Mouse (Mus musculus) kidney, postnatal 4 days (tissue): ENCODE results near the gene Ing2.

Experiments used
- DNase-seq, 2 experiments: peaks; one replicate each; pipeline ENCODE4 v3.0.0; 2021; ENCODE audit warnings: mixed read lengths in 2 of 2

The Ing2 gene

DNA sequence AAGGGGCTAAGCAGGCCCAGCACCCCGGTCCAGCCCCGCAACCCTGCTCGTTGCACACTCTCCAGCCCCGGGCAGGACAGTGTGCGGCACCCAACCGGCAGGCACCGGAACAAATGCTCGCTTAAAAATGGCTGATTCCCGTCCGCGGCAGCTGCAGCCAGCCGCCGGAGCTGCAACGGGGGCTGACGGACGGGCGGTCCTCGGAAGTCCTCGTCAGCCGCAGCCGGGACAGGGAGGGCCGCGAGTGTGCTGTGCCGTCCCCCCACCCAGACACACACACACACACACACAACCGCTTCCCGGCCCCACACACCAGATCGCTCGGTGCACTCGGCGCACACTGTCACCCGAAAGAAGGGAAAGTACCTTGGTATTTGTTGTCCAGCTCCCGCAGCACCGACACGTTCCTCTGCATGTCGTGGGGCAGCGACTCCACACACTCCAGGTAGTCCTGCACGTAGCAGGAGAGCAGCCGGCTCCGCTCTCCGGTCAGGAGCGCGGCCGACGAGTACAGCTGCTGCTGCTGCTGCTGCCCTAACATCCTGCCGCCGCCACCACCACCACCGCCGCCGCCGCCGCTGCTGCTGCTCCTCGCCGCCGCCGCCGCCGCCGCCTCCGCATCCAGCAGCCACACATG, 1.1 kb downstream of the Ing2 start:
- no peak for DNase-seq

DNA sequence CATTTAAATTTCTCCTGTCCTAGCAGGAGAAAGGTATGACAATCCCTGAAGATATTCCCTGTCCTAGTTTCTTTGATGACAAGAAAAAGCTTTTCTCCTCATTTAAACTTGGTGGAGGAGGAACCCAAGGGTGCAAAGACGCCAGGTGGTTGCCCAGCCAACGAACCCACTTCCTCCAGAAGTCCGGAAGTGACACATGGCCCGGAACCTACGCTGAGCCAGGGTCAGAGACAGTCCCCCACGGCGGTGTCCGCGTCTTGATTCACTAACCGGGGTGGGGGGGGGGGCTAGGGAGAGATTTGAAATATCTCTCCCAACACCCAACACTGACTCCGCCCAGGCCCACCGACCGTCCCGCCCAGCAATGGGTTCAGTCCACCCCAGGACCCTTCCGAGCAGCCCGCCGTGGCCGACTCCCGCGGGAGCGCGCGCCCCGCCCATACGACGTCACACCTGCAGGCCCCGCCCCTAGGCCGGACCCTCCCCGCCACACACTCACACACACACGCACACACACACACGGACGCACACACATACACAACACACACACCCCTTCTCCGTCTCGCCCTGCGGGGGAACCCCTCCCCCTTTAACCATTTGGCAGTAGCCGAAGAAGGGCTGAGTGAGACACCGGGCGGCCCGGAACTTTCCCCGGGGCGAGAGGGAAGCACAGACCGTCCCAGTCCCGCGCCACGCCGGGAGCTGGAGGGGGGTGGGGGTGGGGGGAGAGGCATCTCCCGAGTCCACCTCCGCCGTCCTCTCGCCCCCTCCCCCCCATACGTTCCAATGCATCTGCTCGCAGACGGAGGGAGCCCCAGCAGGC, 1.8 kb downstream of the Ing2 start:
- peak; percentile 96 to 97 for DNase-seq

DNA sequence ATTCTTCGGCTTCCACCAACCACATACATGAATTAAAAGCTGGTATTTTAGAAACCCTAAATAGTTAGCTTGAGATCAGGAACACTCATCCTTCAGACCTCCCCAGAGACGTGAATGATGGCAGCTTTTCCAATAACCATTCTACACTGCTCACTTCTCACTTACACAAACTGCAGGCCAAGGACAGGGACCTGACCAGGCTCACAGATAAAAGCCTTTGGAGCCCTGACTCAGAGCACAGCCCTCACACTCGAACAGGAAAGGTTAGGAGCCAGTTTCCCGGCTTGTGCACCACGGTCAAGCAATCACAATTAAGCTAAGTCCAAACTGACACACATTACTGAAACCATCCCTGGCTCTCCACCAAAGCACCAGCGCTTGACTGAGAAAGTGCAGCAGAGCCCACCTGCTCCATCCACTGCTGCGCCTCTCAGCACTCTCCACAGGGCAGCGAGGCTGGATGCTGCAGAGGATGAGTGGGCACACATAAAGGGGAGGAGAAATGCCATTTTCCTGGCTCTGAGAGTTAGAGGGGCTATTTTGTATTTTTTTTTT, 11.0 kb downstream of the Ing2 start:
- DNase-seq = no peak

DNA sequence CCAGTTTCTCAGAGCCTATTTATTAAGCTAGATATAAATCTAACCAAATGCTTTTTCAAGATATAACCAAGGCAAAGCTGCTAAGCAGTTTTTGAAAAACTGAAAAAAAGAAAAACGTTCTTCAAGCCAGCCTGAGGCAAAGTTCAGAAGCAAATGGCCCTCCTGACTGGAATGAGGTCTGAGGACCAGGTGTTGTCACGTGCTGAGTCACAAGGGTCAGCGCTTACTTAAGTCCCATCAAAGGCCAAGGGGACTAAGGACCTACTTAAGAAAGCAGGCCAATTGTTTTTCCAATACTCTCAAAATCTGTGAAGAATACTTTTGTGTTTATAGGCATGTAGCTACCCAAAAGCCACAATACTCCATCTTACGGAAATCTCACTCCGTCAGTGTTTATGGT, 12.2 kb downstream of the Ing2 start:
- peak in 1 of 2 experiments; percentile 17 for DNase-seq

DNA sequence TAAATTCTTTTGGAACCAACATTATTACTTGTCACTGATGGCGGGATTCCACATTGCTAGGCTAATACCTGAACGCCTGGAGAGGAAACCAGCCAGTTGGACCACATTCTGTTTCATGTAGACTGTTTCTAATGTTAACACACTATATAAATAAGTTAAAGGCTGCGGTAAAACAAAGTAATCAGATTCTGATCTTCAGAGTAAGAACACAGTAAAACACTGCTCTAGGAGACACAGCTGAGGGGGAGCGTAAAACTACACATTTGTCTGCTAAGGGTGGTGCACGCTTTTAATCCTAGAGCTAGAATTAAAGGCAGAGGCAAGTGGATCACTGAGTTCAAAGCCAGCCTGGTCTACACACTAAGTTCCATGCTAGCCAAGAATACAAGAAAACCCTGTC, 12.6 kb downstream of the Ing2 start:
- no peak for DNase-seq

DNA sequence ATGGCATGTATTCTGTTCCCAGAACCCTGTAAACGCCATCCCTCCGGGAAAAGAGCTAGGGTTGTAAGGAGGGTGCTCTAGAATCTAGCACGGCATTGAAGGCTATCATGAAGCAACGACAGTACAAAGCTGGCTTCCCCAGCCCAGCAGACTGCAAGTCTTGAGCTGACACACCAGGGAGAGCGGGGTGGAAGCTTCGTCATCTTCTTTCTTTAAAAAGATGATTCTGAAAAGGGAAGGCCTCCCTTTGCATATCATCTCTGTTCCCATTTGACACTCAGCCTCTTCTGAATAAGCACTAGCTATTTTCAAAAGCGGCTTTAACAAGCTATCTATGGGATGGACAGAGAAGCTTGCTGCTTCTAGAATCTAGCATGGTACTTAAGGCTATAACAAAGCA, 15.0 kb downstream of the Ing2 start:
- no peak for DNase-seq

DNA sequence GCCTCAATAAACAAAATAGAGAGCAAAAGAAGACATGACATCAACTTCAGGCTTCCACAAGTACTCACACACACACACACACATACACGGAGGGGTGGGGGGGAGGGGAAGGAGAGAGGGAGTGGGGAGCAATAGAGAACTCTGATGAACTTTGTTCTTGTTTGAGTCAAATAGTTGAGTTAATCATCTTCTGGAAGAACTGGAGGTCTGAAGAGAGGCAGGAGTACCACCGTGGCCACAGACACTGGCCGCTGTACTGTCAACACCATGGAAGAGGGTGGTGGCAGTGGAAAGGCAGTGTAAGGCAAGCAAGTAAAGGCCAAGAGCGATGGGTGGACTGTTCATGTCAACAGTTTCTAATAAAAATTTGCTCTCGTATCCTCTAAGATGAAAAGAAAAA, 15.9 kb downstream of the Ing2 start:
- no peak for DNase-seq

DNA sequence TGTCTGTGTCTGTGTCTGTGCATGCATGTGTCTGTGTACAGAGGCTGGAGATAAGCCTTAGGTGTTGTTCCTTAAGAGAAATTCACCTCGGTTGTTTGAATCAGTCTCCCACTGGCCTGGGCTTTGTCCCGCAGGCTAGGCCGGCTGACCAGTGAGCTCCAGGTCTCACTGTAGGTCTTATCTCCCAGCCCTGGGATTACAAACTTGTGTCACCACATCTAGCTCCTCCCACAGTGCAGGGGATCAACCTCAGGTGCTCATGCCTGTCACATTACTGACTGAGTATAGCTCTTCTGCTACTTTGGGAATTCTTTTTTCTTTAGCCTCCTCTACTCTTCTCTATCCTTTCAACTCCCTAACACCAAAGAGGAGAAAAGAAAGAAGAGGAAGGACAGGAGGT, 20.9 kb downstream of the Ing2 start:
- no peak for DNase-seq

DNA sequence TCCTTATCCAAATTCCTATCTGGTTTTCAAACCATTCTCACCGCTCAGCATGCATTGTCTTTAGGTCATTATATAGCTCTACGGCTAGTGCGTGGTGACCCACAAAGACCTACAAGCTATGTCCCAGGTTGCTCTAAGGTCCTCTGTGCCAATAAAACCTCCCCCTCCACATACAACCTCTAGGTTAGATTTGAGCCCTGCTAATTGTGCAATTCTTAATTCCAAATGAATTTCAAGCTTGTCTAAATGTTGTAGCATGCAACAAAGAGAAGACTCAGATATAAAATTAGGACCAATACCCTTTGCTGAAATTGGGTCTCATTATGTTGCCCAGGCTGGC, 22.6 kb downstream of the Ing2 start:
- no peak for DNase-seq

DNA sequence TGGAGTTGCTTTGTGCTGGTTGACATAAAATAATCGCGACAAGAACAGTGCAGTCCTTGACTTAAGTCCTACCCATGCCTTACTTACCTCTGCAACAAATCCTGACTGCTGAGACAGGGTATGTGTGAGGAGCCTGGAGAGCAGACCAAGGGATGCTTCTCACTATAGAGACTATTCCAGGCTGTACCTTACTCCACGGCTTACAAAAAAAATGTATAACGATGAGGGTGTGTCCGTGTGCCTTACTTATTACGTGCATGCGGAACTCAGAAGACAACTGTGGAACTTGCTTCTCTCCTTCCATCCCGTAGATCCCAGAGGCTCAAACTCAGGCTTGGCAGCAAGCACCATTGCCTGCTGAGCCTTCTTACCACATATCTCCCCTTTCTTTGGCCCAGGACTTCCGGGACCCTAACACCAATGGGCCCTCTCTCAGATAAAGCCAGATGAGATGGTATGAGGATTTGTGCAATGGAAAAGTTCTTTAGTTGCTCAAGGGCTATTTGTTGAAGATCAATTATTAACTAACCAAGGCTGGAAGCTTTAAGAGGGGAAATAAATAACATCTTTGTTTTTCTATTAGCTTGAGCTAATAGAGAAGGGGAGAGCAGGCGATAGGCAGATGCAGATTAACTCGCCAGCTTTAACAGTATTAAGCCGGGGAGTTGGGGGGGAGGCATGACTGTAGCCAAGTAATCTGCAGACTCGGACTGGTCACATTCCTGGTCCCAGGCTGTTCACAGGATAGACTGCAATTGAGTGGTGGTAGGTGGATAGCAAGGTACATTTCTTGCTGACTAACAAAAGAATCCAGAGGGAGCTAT, 23.2 kb downstream of the Ing2 start:
- peak; percentile 44 to 62 for DNase-seq

DNA sequence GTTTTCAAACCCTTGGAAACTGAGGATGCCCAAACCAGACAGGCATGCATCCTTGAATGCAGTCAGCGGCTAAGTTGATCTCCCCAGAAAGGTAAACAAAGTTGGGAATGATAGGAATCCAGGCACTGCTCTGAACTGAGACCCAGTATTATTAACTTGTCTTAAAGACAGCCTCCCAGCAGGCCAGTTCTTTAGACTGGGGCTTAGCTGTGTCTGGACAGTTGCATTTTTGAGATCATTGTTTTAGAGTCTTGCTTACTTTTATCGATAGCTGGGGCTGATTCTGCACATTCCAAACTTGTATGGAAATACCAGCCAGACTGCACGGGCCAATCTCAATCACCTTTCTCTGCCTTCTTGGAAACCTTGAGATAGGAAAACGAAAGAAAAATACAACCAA, 24.5 kb downstream of the Ing2 start:
- DNase-seq = no peak

DNA sequence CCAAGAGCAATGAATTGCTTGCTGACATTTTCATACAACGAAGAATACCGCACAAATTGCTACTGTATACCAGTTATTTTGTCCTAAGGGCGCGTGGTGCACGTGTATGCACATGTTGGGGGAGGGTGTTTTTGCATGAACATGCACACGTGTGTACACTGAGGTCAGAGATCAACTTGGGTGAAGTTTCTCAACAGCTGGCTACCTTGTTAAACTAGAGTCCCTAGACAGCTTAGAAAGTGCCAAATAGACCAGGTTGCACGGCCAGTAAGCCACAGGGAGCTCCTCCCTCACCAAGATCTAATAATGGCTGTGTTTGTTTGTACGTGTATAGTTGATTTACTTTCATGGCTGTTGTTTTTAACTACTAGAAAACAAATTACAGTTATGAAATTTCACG, 25.8 kb downstream of the Ing2 start:
- DNase-seq = no peak

DNA sequence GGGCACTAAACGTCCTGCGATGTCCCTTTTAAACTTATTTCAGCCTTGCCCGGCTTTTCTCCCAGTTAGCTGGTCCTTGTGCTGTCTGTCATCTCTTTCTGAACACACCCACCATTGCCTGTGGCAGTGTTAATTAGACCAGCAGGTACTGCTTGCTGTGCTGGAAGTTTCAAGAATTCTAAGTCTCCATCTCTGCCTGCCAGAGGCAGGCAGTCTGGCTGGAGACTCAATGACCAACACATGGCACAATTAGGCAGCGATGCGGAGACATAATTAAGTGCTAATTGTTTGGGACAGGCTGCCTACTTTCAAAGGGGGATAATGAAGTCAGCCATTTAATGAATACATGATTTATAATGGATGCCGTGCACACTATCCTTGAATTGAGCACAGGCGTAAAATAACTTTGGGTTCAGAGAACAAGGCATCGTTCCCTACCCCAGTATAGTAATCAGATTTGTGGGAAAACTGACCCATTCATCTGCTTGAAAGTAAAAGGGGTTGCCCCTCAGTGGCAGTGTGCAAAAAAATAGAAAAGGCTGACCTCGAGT, 32.8 kb downstream of the Ing2 start:
- no peak for DNase-seq

DNA sequence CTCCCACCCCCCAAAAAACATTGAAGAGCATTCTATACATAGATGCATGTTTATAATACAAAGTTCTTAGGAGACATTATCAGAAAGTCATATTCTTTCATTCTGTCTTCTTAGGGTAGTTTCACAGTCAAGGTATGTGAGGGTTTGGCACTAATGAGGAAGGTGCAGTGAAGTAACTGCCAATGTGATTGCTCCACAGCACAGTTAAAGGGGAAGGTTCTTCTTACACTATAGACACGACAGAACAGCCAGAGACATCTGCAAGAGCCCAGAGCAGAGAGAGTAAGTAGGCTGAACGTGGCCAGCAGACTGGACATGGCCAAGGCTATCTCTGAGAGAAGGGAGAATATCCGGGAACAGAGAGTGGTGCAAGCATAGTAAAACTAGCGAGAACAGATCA, 38.2 kb downstream of the Ing2 start:
- DNase-seq = no peak

DNA sequence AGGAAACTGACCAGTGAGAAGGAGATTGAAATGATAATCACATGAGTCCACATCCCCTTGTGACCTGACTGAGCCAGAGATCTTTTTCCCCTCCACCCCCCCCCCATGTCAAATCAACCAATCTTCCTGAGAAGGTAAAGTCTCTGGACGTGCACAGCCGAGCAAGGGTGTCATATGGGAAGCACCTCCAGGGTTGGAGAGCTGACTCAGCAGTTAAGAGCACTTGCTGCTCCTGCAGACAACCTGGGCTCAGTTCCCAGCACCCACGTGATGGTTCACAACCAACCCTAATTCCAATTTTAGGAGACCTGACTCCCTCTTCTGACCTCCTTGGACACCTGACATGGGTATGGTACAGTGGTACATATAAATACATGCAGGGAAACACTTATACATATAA, 39.3 kb downstream of the Ing2 start:
- no peak for DNase-seq

DNA sequence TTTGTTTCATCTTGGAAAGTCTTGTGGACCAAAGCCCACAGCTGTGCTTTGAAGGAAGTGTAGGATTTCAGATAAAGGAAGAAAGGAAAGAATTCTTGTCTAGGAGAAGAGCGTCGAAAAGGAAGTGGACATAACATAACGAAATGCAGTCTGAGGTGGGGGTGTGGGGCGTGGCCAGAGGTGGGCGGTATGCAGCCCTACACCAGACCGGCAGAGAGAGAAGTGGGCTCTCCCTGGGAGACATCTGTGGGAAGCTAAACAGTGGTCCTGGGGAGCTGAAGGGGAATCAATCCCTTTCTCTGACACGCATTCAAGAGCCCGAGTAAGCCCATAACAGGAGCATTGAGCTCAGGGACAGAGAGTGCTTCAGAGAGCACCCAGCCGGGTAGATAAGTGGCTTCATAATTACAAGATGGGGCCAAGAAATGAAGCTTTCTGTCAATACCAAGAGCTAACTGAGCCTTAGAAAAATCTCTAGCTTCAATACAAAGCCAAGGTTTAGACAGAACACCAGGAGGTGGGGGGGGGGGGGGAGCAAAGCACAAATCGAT, 40.5 kb downstream of the Ing2 start:
- DNase-seq = peak; percentile 17 to 33

DNA sequence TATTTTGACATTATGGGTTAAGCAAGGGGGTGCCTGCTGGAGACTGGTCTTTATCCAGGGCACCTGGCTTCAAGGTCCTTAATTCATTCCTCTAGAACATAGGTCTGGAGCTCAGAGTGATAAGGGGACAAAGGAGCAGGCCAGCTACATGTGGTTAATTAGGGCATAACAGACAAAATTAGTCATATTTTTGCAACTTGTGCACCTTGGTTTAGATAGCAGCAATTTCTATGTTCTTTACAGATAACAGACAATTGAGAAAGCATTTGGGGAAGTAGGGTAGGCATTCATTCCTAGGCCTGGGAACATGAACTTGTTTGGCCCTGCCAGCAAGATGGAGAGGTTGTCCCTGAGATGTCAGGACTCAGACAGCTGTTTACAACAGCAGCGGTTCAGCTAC, 54.2 kb downstream of the Ing2 start:
- DNase-seq = no peak
